Mouse (Mus musculus): ENCODE measurements at regions not wholly inside any gene's neighbourhood (a gene's known extent, or its start where the extent isn't known, plus 50 kb on each side); places are given as distances from the start of the nearest gene placed in this dataset.
"Not testable (repeated sequence)": the region's sequence is repeated elsewhere in the genome, so short reads cannot be mapped to it uniquely, and the experiment has no call there.

DNA sequence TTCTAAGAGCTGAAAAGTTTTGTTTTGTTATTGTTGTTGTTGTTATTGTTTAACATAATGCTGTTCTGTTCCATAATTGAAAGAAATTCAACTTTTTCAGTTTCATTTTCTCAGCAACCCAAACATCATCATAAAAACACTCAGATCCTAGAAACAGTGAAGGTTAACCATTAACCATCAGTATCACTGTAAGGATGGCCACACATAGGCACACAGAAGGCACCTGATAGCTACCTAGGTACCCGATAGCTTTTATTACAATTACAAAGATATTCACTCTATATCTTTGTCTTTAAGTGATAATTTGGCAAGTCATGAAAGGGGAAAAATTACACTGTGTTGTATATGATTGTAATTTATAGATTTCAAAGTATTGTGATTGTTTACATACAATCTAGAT, 75.1 kb upstream of the Anapc15-ps start:
- H3K4me1 ChIP-seq (ENCODE audit: control insufficient read depth, insufficient read depth, low read length) = no peaks in the 10 kb centered on the region
- H3K36me3 ChIP-seq (ENCODE audit: control insufficient read depth, insufficient read depth, low read length) = no peaks in the 10 kb centered on the region
- WGBS = 63% methylated on average over 1 of the region's 1 CpGs
- no peaks in the 10 kb centered on the region for H3K27me3 ChIP-seq (ENCODE audit: control insufficient read depth, insufficient read depth, low read length)
- no peak overlapping the region for H3K9ac ChIP-seq (ENCODE audit: low read depth, low read length)
- H3K27ac ChIP-seq (replicated peaks; ENCODE audit: insufficient read depth, low read depth, low read length) = no peak overlapping the region
- no peaks in the 10 kb centered on the region for H3K79me2 ChIP-seq (ENCODE audit: control insufficient read depth, insufficient read depth, low read length)
- TF ChIP-seq CTCF (IDR thresholded peaks at IDR 0.05; ENCODE audit: low read depth, low read length) (no peak), POLR2A (IDR thresholded peaks at IDR 0.05; ENCODE audit: extremely low read depth, insufficient read depth, low read length) (no peak)
- H3K4me3 ChIP-seq (ENCODE audit: insufficient read depth, low read depth, low read length) = no peak overlapping the region
- DNase-seq (ENCODE audit: extremely low read depth, low read depth, low spot score) = no peak

- Histone ChIP-seq H3K79me2 (ENCODE audit: control insufficient read depth, insufficient read depth, low read length) (no peaks in the 10 kb centered on the region), H3K4me1 (ENCODE audit: control insufficient read depth, insufficient read depth, low read length) (no peaks in the 10 kb centered on the region), H3K36me3 (ENCODE audit: control insufficient read depth, insufficient read depth, low read length) (no peaks in the 10 kb centered on the region), H3K27ac (replicated peaks; ENCODE audit: insufficient read depth, low read depth, low read length) (no peak overlapping the region), H3K4me3 (ENCODE audit: insufficient read depth, low read depth, low read length) (no peak overlapping the region), H3K9ac (ENCODE audit: low read depth, low read length) (no peak overlapping the region), H3K27me3 (ENCODE audit: control insufficient read depth, insufficient read depth, low read length) (no peaks in the 10 kb centered on the region)
- WGBS = 88% methylated on average over 7 of the region's 7 CpGs
- TF ChIP-seq CTCF (IDR thresholded peaks at IDR 0.05; ENCODE audit: low read depth, low read length) (no peak), POLR2A (IDR thresholded peaks at IDR 0.05; ENCODE audit: extremely low read depth, insufficient read depth, low read length) (no peak)
- no peak for DNase-seq (ENCODE audit: extremely low read depth, low read depth, low spot score)
These were observed 74.7 kb upstream of the Anapc15-ps start for GRCm38 (mm10) chr10:95747939-95748338.

GRCm38 (mm10) chr10:95745834-95746620, 72.8 kb upstream of the Anapc15-ps start:
- no peaks in the 10 kb centered on the region for H3K79me2 ChIP-seq (ENCODE audit: control insufficient read depth, insufficient read depth, low read length)
- TF ChIP-seq CTCF (IDR thresholded peaks at IDR 0.05; ENCODE audit: low read depth, low read length) = no peak
- no peak for TF ChIP-seq POLR2A (IDR thresholded peaks at IDR 0.05; ENCODE audit: extremely low read depth, insufficient read depth, low read length)
- no peak for DNase-seq (ENCODE audit: extremely low read depth, low read depth, low spot score)
- H3K4me3 ChIP-seq (ENCODE audit: insufficient read depth, low read depth, low read length) = no peak overlapping the region
- no peak overlapping the region for H3K9ac ChIP-seq (ENCODE audit: low read depth, low read length)
- no peaks in the 10 kb centered on the region for H3K27me3 ChIP-seq (ENCODE audit: control insufficient read depth, insufficient read depth, low read length)
- no peak overlapping the region for H3K27ac ChIP-seq (replicated peaks; ENCODE audit: insufficient read depth, low read depth, low read length)
- no peaks in the 10 kb centered on the region for H3K36me3 ChIP-seq (ENCODE audit: control insufficient read depth, insufficient read depth, low read length)
- H3K4me1 ChIP-seq (ENCODE audit: control insufficient read depth, insufficient read depth, low read length) = no peaks in the 10 kb centered on the region
- 84% methylated on average over 10 of the region's 10 CpGs for WGBS

- WGBS = 96% methylated on average over 2 of the region's 2 CpGs
- H3K36me3 ChIP-seq (ENCODE audit: control insufficient read depth, insufficient read depth, low read length) = no peaks in the 10 kb centered on the region
- no peaks in the 10 kb centered on the region for H3K27me3 ChIP-seq (ENCODE audit: control insufficient read depth, insufficient read depth, low read length)
- DNase-seq (ENCODE audit: extremely low read depth, low read depth, low spot score) = no peak
- no peak overlapping the region for H3K4me3 ChIP-seq (ENCODE audit: insufficient read depth, low read depth, low read length)
- H3K4me1 ChIP-seq (ENCODE audit: control insufficient read depth, insufficient read depth, low read length) = no peaks in the 10 kb centered on the region
- H3K27ac ChIP-seq (replicated peaks; ENCODE audit: insufficient read depth, low read depth, low read length) = no peak overlapping the region
- no peaks in the 10 kb centered on the region for H3K79me2 ChIP-seq (ENCODE audit: control insufficient read depth, insufficient read depth, low read length)
- no peak overlapping the region for H3K9ac ChIP-seq (ENCODE audit: low read depth, low read length)
- TF ChIP-seq POLR2A (IDR thresholded peaks at IDR 0.05; ENCODE audit: extremely low read depth, insufficient read depth, low read length) (no peak), CTCF (IDR thresholded peaks at IDR 0.05; ENCODE audit: low read depth, low read length) (no peak)
These were observed 72.0 kb upstream of the Anapc15-ps start for GRCm38 (mm10) chr10:95745254-95745653.

GRCm38 (mm10) chr10:95743627-95744026, 70.4 kb upstream of the Anapc15-ps start:
- no peak overlapping the region for H3K9ac ChIP-seq (ENCODE audit: low read depth, low read length)
- H3K27ac ChIP-seq (replicated peaks; ENCODE audit: insufficient read depth, low read depth, low read length) = no peak overlapping the region
- DNase-seq (ENCODE audit: extremely low read depth, low read depth, low spot score) = no peak
- no peaks in the 10 kb centered on the region for H3K4me1 ChIP-seq (ENCODE audit: control insufficient read depth, insufficient read depth, low read length)
- no peak overlapping the region for H3K4me3 ChIP-seq (ENCODE audit: insufficient read depth, low read depth, low read length)
- H3K79me2 ChIP-seq (ENCODE audit: control insufficient read depth, insufficient read depth, low read length) = no peaks in the 10 kb centered on the region
- TF ChIP-seq CTCF (IDR thresholded peaks at IDR 0.05; ENCODE audit: low read depth, low read length) = no peak
- no peak for TF ChIP-seq POLR2A (IDR thresholded peaks at IDR 0.05; ENCODE audit: extremely low read depth, insufficient read depth, low read length)
- no peaks in the 10 kb centered on the region for H3K27me3 ChIP-seq (ENCODE audit: control insufficient read depth, insufficient read depth, low read length)
- no peaks in the 10 kb centered on the region for H3K36me3 ChIP-seq (ENCODE audit: control insufficient read depth, insufficient read depth, low read length)
- WGBS = 93% methylated on average over 6 of the region's 6 CpGs

- Histone ChIP-seq H3K9ac (ENCODE audit: low read depth, low read length) (no peak overlapping the region), H3K27me3 (ENCODE audit: control insufficient read depth, insufficient read depth, low read length) (no peaks in the 10 kb centered on the region), H3K79me2 (ENCODE audit: control insufficient read depth, insufficient read depth, low read length) (no peaks in the 10 kb centered on the region), H3K36me3 (ENCODE audit: control insufficient read depth, insufficient read depth, low read length) (no peaks in the 10 kb centered on the region), H3K27ac (replicated peaks; ENCODE audit: insufficient read depth, low read depth, low read length) (no peak overlapping the region), H3K4me3 (ENCODE audit: insufficient read depth, low read depth, low read length) (no peak overlapping the region), H3K4me1 (ENCODE audit: control insufficient read depth, insufficient read depth, low read length) (no peaks in the 10 kb centered on the region)
- WGBS = 83% methylated on average over 4 of the region's 4 CpGs
- no peak for DNase-seq (ENCODE audit: extremely low read depth, low read depth, low spot score)
- TF ChIP-seq POLR2A (IDR thresholded peaks at IDR 0.05; ENCODE audit: extremely low read depth, insufficient read depth, low read length) = no peak
These were observed 66.2 kb upstream of the Anapc15-ps start for GRCm38 (mm10) chr10:95739421-95739820.

- H3K36me3 ChIP-seq (ENCODE audit: control insufficient read depth, insufficient read depth, low read length); H3K79me2 ChIP-seq (ENCODE audit: control insufficient read depth, insufficient read depth, low read length); H3K9ac ChIP-seq (ENCODE audit: low read depth, low read length); H3K4me1 ChIP-seq (ENCODE audit: control insufficient read depth, insufficient read depth, low read length); H3K27me3 ChIP-seq (ENCODE audit: control insufficient read depth, insufficient read depth, low read length); H3K27ac ChIP-seq (replicated peaks; ENCODE audit: insufficient read depth, low read depth, low read length); H3K4me3 ChIP-seq (ENCODE audit: insufficient read depth, low read depth, low read length): not testable (repeated sequence)
- WGBS = 54% methylated on average over 5 of the region's 5 CpGs
- peak; percentile 30 for DNase-seq (ENCODE audit: extremely low read depth, low read depth, low spot score)
These were observed 63.5 kb upstream of the Anapc15-ps start for GRCm38 (mm10) chr10:95736743-95737142.
